Mouse (Mus musculus) hindbrain, embryonic 10.5 days (tissue): ENCODE data around the gene Zfp973. TPM values are rescaled to one million over a fixed set of nuclear protein-coding genes. Genes with fewer than 3 reads are reported as not detected.
"Not testable (repeated sequence)": the region's sequence is repeated elsewhere in the genome, so short reads cannot be mapped to it uniquely, and the experiment has no call there.

ENCODE experiments used
- DNase-seq: peaks from one replicate; pipeline ENCODE4 v3.0.0-alpha.2; 2017; ENCODE audit warnings: low spot score
- H3K27ac ChIP-seq: fragments of 300-500 bp; sonication (generic); 2 replicates; pipeline ENCODE4 v1.5.1; 2016; ENCODE audit warnings: mild to moderate bottlenecking, moderate library complexity
- H3K27me3 ChIP-seq: fragments of 300-500 bp; sonication (generic); 2 replicates; pipeline ENCODE4 v1.6.1; 2016; ENCODE audit warnings: mild to moderate bottlenecking; ENCODE audit not compliant: poor library complexity, insufficient read depth, severe bottlenecking
- H3K36me3 ChIP-seq: fragments of 300-500 bp; sonication (generic); 2 replicates; pipeline ENCODE4 v1.6.1; 2016; ENCODE audit warnings: mild to moderate bottlenecking, moderate library complexity
- H3K4me1 ChIP-seq: fragments of 300-500 bp; sonication (generic); replicated peaks from 2 replicates; pipeline ENCODE4 v1.6.1; 2016; ENCODE audit warnings: mild to moderate bottlenecking
- H3K4me3 ChIP-seq: fragments of 300-500 bp; sonication (generic); 2 replicates; pipeline ENCODE4 v1.5.1; 2016; ENCODE audit warnings: mild to moderate bottlenecking, moderate library complexity
- H3K9me3 ChIP-seq: fragments of 300-500 bp; sonication (generic); 2 replicates; pipeline ENCODE4 v1.6.1; 2016; ENCODE audit warnings: mild to moderate bottlenecking, moderate library complexity
- WGBS: fragments of 180-500 bp; shearing (Covaris S2); methylation state at CpG from one replicate; pipeline ENCODE4 v1.1.7; 2016; 5-methylcytosine and 5-hydroxymethylcytosine counted together
- polyA plus RNA-seq: library from polyadenylated mRNA; unstranded; fragments of >200 nt; fragmentation: Nextera tagmentation; extraction: Ambion mirVana; gene quantifications from 2 replicates; pipeline ENCODE4 v1.2.1, GENCODE M21; 2016

The Zfp973 gene
- 5.9 and 9.4 TPM in 2 replicates for polyA plus RNA-seq

DNA sequence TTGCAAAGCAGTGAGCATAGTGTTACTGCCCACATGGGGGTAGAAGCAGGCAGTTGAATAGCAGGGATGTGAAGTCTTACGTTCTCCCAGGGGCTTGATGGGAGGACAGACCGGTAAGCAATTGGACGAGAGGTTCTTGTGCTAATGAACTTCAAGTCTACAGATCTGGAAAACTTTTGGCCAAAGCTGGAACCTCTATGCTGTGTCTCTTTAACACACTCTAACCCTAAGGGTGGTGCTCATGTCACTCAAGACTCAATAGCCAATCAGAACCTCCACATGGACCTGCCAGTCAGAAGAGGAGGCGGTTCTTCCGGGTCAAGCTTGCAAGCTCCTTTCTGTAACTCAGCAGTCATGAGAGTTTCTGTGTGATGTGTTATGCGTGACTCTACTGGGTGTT lies at the start of gene Zfp973:
Gene Zfp973, plus strand, starts transcription at position 301 of the 400 bp plus-strand sequence.
- not testable (repeated sequence) for H3K4me3 ChIP-seq, DNase-seq, H3K27ac ChIP-seq, H3K27me3 ChIP-seq, H3K4me1 ChIP-seq, H3K36me3 ChIP-seq, H3K9me3 ChIP-seq
- no CpG with 5 or more reads among the region's 6 CpGs for WGBS

DNA sequence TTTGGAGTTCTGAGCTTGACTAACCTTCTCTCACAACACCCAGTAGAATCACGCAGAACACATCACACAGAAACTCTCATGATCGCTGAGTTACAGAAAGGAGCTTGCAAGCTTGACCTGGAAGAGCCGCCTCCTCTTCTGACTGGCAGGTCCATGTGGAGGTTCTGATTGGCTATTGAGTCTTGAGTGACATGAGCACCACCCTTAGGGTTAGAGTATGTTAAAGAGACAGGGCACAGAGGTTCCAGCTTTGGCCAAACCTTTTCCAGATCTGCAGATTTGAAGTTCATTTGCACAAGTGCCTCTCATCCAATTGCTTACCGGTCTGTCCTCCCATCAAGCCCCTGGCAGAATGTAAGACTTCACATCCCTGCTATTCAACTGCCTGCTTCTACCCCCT lies 34.1 kb upstream of the Zfp973 start, which contains the start of gene Gm14308:
Gene Gm14308, minus strand, starts transcription at position 101 of the 400 bp plus-strand sequence.
- no CpG with 5 or more reads among the region's 4 CpGs for WGBS
- not testable (repeated sequence) for H3K36me3 ChIP-seq, H3K4me1 ChIP-seq, H3K9me3 ChIP-seq, DNase-seq, H3K27ac ChIP-seq, H3K4me3 ChIP-seq, H3K27me3 ChIP-seq

DNA sequence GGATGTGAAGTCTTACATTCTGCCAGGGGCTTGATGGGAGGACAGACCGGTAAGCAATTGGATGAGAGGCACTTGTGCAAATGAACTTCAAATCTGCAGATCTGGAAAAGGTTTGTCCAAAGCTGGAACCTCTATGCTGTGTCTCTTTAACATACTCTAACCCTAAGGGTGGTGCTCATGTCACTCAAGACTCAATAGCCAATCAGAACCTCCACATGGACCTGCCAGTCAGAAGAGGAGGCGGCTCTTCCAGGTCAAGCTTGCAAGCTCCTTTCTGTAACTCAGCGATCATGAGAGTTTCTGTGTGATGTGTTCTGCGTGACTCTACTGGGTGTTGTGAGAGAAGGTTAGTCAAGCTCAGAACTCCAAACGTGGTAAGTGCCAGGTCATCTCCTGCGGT lies 37.7 kb downstream of the Zfp973 start, which contains the start of gene Gm14305:
Gene Gm14305, plus strand, starts transcription at position 278 of the 400 bp plus-strand sequence.
- H3K9me3 ChIP-seq, H3K27me3 ChIP-seq, H3K36me3 ChIP-seq, DNase-seq, H3K4me1 ChIP-seq: not testable (repeated sequence)
- H3K27ac ChIP-seq: peak within 1 kb of the TSS; percentile 53; the same call in 1 of the 2 replicates
- 0% methylated on average over 4 of the region's 6 CpGs for WGBS
- H3K4me3 ChIP-seq: peak within 1 kb of the TSS; percentile 53

Other genes starting within 250 kb of the Zfp973 start
- 6.4 and 10.8 TPM in 2 replicates for gene Gm14435, start 246.9 kb upstream of the Zfp973 start, polyA plus RNA-seq
- 8.9 and 13.9 TPM in 2 replicates for gene Gm14434, start 183.7 kb upstream of the Zfp973 start, polyA plus RNA-seq
- gene Zfp967, start 149.5 kb upstream of the Zfp973 start, polyA plus RNA-seq: not detected in 2 replicates
- 7.8 and 18.2 TPM in 2 replicates for gene Gm14308, start 34.2 kb upstream of the Zfp973 start, polyA plus RNA-seq
- gene Gm14305, start 37.8 kb downstream of the Zfp973 start, polyA plus RNA-seq: 22.3 and 27.2 TPM in 2 replicates
- gene Gm14295, start 128.1 kb downstream of the Zfp973 start, polyA plus RNA-seq: 10.6 and 12.2 TPM in 2 replicates
- gene Gm14408, start 160.6 kb downstream of the Zfp973 start, polyA plus RNA-seq: not detected in 2 replicates